Mouse (Mus musculus) liver, adult 2 months (tissue): ENCODE measurements at regions not wholly inside any gene's neighbourhood (a gene's known extent, or its start where the extent isn't known, plus 50 kb on each side); places are given as distances from the start of the nearest gene placed in this dataset.

ENCODE experiments used
- CTCF ChIP-seq: fragments of 200-500 bp; IDR thresholded peaks from 2 replicates; pipeline ENCODE4 v1.5.1; 2011; ENCODE audit warnings: low read depth, low read length, control low read depth
- POLR2A ChIP-seq: fragments of 200-500 bp; IDR thresholded peaks from 2 replicates; pipeline ENCODE4 v1.6.1; 2011; ENCODE audit warnings: low read length, control low read depth; ENCODE audit not compliant: insufficient read depth; ENCODE audit errors: extremely low read depth

DNA sequence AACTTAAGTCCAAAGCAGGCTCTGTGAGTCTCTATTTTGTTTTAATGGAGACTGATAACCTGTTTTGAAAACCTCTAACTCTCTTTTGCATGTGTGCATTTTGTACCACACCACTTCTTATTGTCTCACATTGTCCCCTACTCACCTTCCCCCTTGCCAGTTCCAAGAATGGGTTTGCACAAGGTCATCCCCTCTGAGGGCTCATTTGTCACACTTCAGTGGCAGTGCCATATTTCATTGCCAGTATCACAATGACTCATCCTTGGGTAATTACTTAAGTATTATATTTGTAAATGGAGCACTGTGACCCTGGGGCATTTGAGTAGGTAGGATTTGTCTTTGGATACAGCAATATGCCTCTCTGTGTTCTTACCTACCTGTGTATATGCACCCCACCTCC is 429.3 kb downstream of the Nsun3 start:
- no peak for TF ChIP-seq CTCF
- TF ChIP-seq POLR2A = no peak
